Mouse (Mus musculus) cerebellum, postnatal 25 days (tissue): ENCODE measurements around the gene Atat1.

ENCODE experiments used
- DNase-seq, 2 experiments: peaks; one replicate each; pipeline ENCODE4 v3.0.0; 2021; ENCODE audit warnings: mixed read lengths in 2 of 2

The Atat1 gene

GRCm38 (mm10) chr17:35873774-35874519 lies 35.9 kb downstream of the Atat1 start:
- peak; percentile 95 for DNase-seq

GRCm38 (mm10) chr17:35870884-35871696 lies 38.8 kb downstream of the Atat1 start:
- DNase-seq: no peak

- no peak for DNase-seq
Observed at GRCm38 (mm10) chr17:35870151-35870883, 39.6 kb downstream of the Atat1 start.

GRCm38 (mm10) chr17:35869346-35870067 lies 40.4 kb downstream of the Atat1 start:
- DNase-seq: no peak

- DNase-seq: no peak
Observed at GRCm38 (mm10) chr17:35868961-35869345, 40.9 kb downstream of the Atat1 start.

- no peak for DNase-seq
Observed at GRCm38 (mm10) chr17:35868165-35868820, 41.6 kb downstream of the Atat1 start.

- DNase-seq: peak in 1 of 2 experiments; percentile 40
Observed at GRCm38 (mm10) chr17:35866911-35867890, 42.7 kb downstream of the Atat1 start.

- peak; percentile 38 to 51 for DNase-seq
Observed at GRCm38 (mm10) chr17:35866281-35866831, 43.5 kb downstream of the Atat1 start.

- peak; percentile 31 to 58 for DNase-seq
Observed at GRCm38 (mm10) chr17:35865481-35866280, 44.2 kb downstream of the Atat1 start, which contains the start of gene Ppp1r18. TSS of gene Ppp1r18 (plus strand) at chr17:35865593.

GRCm38 (mm10) chr17:35864832-35865353 lies 45.0 kb downstream of the Atat1 start:
- DNase-seq: no peak

GRCm38 (mm10) chr17:35861198-35861857 lies 48.5 kb downstream of the Atat1 start, which contains the start of gene Nrm:
TSS of gene Nrm (plus strand) at chr17:35861318.
- peak; percentile 93 to 94 for DNase-seq

GRCm38 (mm10) chr17:35860831-35861197 lies 49.1 kb downstream of the Atat1 start:
- no peak for DNase-seq

GRCm38 (mm10) chr17:35859835-35860234 lies 50.0 kb downstream of the Atat1 start:
- no peak for DNase-seq

- DNase-seq: no peak
Observed at GRCm38 (mm10) chr17:35859371-35859770, 50.5 kb downstream of the Atat1 start.

- no peak for DNase-seq
Observed at GRCm38 (mm10) chr17:35850974-35851373, 58.9 kb downstream of the Atat1 start.

GRCm38 (mm10) chr17:35848112-35848511 lies 61.8 kb downstream of the Atat1 start:
- DNase-seq: no peak
